Mouse (Mus musculus): ENCODE measurements at regions not wholly inside any gene's neighbourhood (a gene's known extent, or its start where the extent isn't known, plus 50 kb on each side); places are given as distances from the start of the nearest gene placed in this dataset.

GRCm38 (mm10) chr12:77060060-77060695 lies 98.2 kb upstream of the Max start:
- Histone ChIP-seq H3K27me3 (ENCODE audit: control insufficient read depth, insufficient read depth, low read length) (no peaks in the 10 kb centered on the region), H3K4me1 (ENCODE audit: control insufficient read depth, insufficient read depth, insufficient read length, low read length) (peaks cover 28% of the 10 kb centered on the region; the same call in 1 of the 2 replicates), H3K27ac (ENCODE audit: insufficient read depth, low read depth, low read length) (peak overlapping the region; percentile 89), H3K36me3 (ENCODE audit: control insufficient read depth, insufficient read depth, low read length) (no peaks in the 10 kb centered on the region), H3K4me3 (ENCODE audit: low read depth, low read length) (peak overlapping the region; percentile 41)
- no peak for TF ChIP-seq POLR2A (IDR thresholded peaks at IDR 0.05; ENCODE audit: low read depth, low read length)
- no peak for TF ChIP-seq CTCF (IDR thresholded peaks at IDR 0.05; ENCODE audit: extremely low read depth, insufficient read length, insufficient replicate concordance, low read depth, low read length)
- WGBS = 5% methylated on average over 16 of the region's 16 CpGs

GRCm38 (mm10) chr12:77059679-77060059 lies 97.7 kb upstream of the Max start:
- Histone ChIP-seq H3K4me3 (ENCODE audit: low read depth, low read length) (peak overlapping the region; percentile 41), H3K27ac (ENCODE audit: insufficient read depth, low read depth, low read length) (peak overlapping the region; percentile 89), H3K4me1 (ENCODE audit: control insufficient read depth, insufficient read depth, insufficient read length, low read length) (peaks cover 28% of the 10 kb centered on the region; the same call in 1 of the 2 replicates), H3K36me3 (ENCODE audit: control insufficient read depth, insufficient read depth, low read length) (no peaks in the 10 kb centered on the region), H3K27me3 (ENCODE audit: control insufficient read depth, insufficient read depth, low read length) (no peaks in the 10 kb centered on the region)
- TF ChIP-seq CTCF (IDR thresholded peaks at IDR 0.05; ENCODE audit: extremely low read depth, insufficient read length, insufficient replicate concordance, low read depth, low read length) (no peak), POLR2A (IDR thresholded peaks at IDR 0.05; ENCODE audit: low read depth, low read length) (no peak)
- WGBS = 18% methylated on average over 4 of the region's 4 CpGs

- Histone ChIP-seq H3K4me1 (ENCODE audit: control insufficient read depth, insufficient read depth, insufficient read length, low read length) (peaks cover 28% of the 10 kb centered on the region; the same call in 1 of the 2 replicates), H3K27ac (ENCODE audit: insufficient read depth, low read depth, low read length) (peak overlapping the region; percentile 89), H3K36me3 (ENCODE audit: control insufficient read depth, insufficient read depth, low read length) (no peaks in the 10 kb centered on the region), H3K27me3 (ENCODE audit: control insufficient read depth, insufficient read depth, low read length) (no peaks in the 10 kb centered on the region), H3K4me3 (ENCODE audit: low read depth, low read length) (no peak overlapping the region)
- TF ChIP-seq POLR2A (IDR thresholded peaks at IDR 0.05; ENCODE audit: low read depth, low read length) (no peak), CTCF (IDR thresholded peaks at IDR 0.05; ENCODE audit: extremely low read depth, insufficient read length, insufficient replicate concordance, low read depth, low read length) (no peak)
- WGBS = 22% methylated on average over 4 of the region's 4 CpGs
Measured at GRCm38 (mm10) chr12:77058596-77059190, 96.7 kb upstream of the Max start.

- no peak overlapping the region for H3K4me3 ChIP-seq (ENCODE audit: low read depth, low read length)
- peaks cover 31% of the 10 kb centered on the region; the same call in 1 of the 2 replicates for H3K4me1 ChIP-seq (ENCODE audit: control insufficient read depth, insufficient read depth, insufficient read length, low read length)
- TF ChIP-seq CTCF (IDR thresholded peaks at IDR 0.05; ENCODE audit: extremely low read depth, insufficient read length, insufficient replicate concordance, low read depth, low read length) = no peak
- TF ChIP-seq POLR2A (IDR thresholded peaks at IDR 0.05; ENCODE audit: low read depth, low read length) = no peak
- H3K27ac ChIP-seq (ENCODE audit: insufficient read depth, low read depth, low read length) = peak overlapping the region; percentile 54
- H3K36me3 ChIP-seq (ENCODE audit: control insufficient read depth, insufficient read depth, low read length) = no peaks in the 10 kb centered on the region
- no peaks in the 10 kb centered on the region for H3K27me3 ChIP-seq (ENCODE audit: control insufficient read depth, insufficient read depth, low read length)
- WGBS = 25% methylated on average over 5 of the region's 5 CpGs
Measured at GRCm38 (mm10) chr12:77056748-77057370, 94.9 kb upstream of the Max start.

GRCm38 (mm10) chr12:77054700-77055099 lies 92.7 kb upstream of the Max start:
- TF ChIP-seq CTCF (IDR thresholded peaks at IDR 0.05; ENCODE audit: extremely low read depth, insufficient read length, insufficient replicate concordance, low read depth, low read length) (no peak), POLR2A (IDR thresholded peaks at IDR 0.05; ENCODE audit: low read depth, low read length) (no peak)
- H3K27me3 ChIP-seq (ENCODE audit: control insufficient read depth, insufficient read depth, low read length) = no peaks in the 10 kb centered on the region
- no peak overlapping the region for H3K4me3 ChIP-seq (ENCODE audit: low read depth, low read length)
- no peak overlapping the region for H3K27ac ChIP-seq (ENCODE audit: insufficient read depth, low read depth, low read length)
- no peaks in the 10 kb centered on the region for H3K36me3 ChIP-seq (ENCODE audit: control insufficient read depth, insufficient read depth, low read length)
- peaks cover 25% of the 10 kb centered on the region; the same call in 1 of the 2 replicates for H3K4me1 ChIP-seq (ENCODE audit: control insufficient read depth, insufficient read depth, insufficient read length, low read length)
- WGBS = 84% methylated on average over 5 of the region's 5 CpGs

- H3K36me3 ChIP-seq (ENCODE audit: control insufficient read depth, insufficient read depth, low read length) = no peaks in the 10 kb centered on the region
- TF ChIP-seq POLR2A (IDR thresholded peaks at IDR 0.05; ENCODE audit: low read depth, low read length) = no peak
- peaks cover 24% of the 10 kb centered on the region; the same call in 1 of the 2 replicates for H3K4me1 ChIP-seq (ENCODE audit: control insufficient read depth, insufficient read depth, insufficient read length, low read length)
- no peak overlapping the region for H3K27ac ChIP-seq (ENCODE audit: insufficient read depth, low read depth, low read length)
- no peak overlapping the region for H3K4me3 ChIP-seq (ENCODE audit: low read depth, low read length)
- 87% methylated on average over 7 of the region's 7 CpGs for WGBS
- no peaks in the 10 kb centered on the region for H3K27me3 ChIP-seq (ENCODE audit: control insufficient read depth, insufficient read depth, low read length)
Measured at GRCm38 (mm10) chr12:77054211-77054610, 92.2 kb upstream of the Max start.

GRCm38 (mm10) chr12:77052853-77053252 lies 90.9 kb upstream of the Max start:
- H3K4me3 ChIP-seq (ENCODE audit: low read depth, low read length) = no peak overlapping the region
- no peaks in the 10 kb centered on the region for H3K27me3 ChIP-seq (ENCODE audit: control insufficient read depth, insufficient read depth, low read length)
- H3K27ac ChIP-seq (ENCODE audit: insufficient read depth, low read depth, low read length) = no peak overlapping the region
- TF ChIP-seq POLR2A (IDR thresholded peaks at IDR 0.05; ENCODE audit: low read depth, low read length) (no peak), CTCF (IDR thresholded peaks at IDR 0.05; ENCODE audit: extremely low read depth, insufficient read length, insufficient replicate concordance, low read depth, low read length) (peak; percentile 45; the same call in 1 of the 2 replicates)
- no peaks in the 10 kb centered on the region for H3K36me3 ChIP-seq (ENCODE audit: control insufficient read depth, insufficient read depth, low read length)
- 48% methylated on average over 6 of the region's 6 CpGs for WGBS
- peaks cover 23% of the 10 kb centered on the region for H3K4me1 ChIP-seq (ENCODE audit: control insufficient read depth, insufficient read depth, insufficient read length, low read length)

Data from small intestine, adult 2 months (tissue).